Mouse (Mus musculus) cerebellum, adult 2 months (tissue): Measurements from ENCODE around the gene Rfx2. TPM values are rescaled to one million over a fixed set of nuclear protein-coding genes. Genes with fewer than 3 reads are reported as not detected.
A peak's percentile ranks its signal among the peaks of the same experiment; 100 is the strongest.

Experiments used
- DNase-seq, 2 experiments: peaks; one replicate each; pipeline ENCODE4 v3.0.0; 2021
- H3K27ac ChIP-seq: fragments of 200-500 bp; 2 replicates; pipeline ENCODE4 v1.5.1; 2012; ENCODE audit warnings: low read length, control low read depth, inconsistent platforms; ENCODE audit not compliant: insufficient read depth
- H3K27me3 ChIP-seq: fragments of 200-500 bp; 2 replicates; pipeline ENCODE4 v1.6.1; 2012; ENCODE audit warnings: inconsistent platforms, mild to moderate bottlenecking, low read length, moderate library complexity; ENCODE audit not compliant: control insufficient read depth, insufficient read depth
- H3K4me1 ChIP-seq: fragments of 200-500 bp; 2 replicates; pipeline ENCODE4 v1.6.1; 2011; ENCODE audit warnings: low read length; ENCODE audit not compliant: control insufficient read depth, insufficient read depth
- H3K4me3 ChIP-seq: fragments of 200-500 bp; replicated peaks from 2 replicates; pipeline ENCODE3; 2011; ENCODE audit warnings: mild to moderate bottlenecking, low read depth, low read length, control low read depth; ENCODE audit not compliant: insufficient read depth
- CTCF ChIP-seq: fragments of 200-500 bp; IDR thresholded peaks from 2 replicates; pipeline ENCODE4 v1.5.1; 2011; ENCODE audit warnings: low read depth, mild to moderate bottlenecking, control low read depth, low read length, moderate library complexity, borderline replicate concordance; ENCODE audit not compliant: insufficient read depth
- POLR2A ChIP-seq: fragments of 200-500 bp; IDR thresholded peaks from 2 replicates; pipeline ENCODE4 v1.6.1; 2011; ENCODE audit warnings: low read length, control low read depth, borderline replicate concordance; ENCODE audit not compliant: insufficient read depth
- WGBS: fragments of 180-500 bp; shearing (Covaris S2); methylation state at CpG from one replicate; pipeline ENCODE4 v1.1.7; 2018; 5-methylcytosine and 5-hydroxymethylcytosine counted together
- polyA plus RNA-seq: library from polyadenylated mRNA; depleted of rRNA; stranded (reverse); fragments of >200 nt; gene quantifications from 2 replicates; pipeline ENCODE4 v1.2.3, GENCODE M21; 2012

Gene Rfx2
- polyA plus RNA-seq, 1 experiment: 3.1 TPM

DNA sequence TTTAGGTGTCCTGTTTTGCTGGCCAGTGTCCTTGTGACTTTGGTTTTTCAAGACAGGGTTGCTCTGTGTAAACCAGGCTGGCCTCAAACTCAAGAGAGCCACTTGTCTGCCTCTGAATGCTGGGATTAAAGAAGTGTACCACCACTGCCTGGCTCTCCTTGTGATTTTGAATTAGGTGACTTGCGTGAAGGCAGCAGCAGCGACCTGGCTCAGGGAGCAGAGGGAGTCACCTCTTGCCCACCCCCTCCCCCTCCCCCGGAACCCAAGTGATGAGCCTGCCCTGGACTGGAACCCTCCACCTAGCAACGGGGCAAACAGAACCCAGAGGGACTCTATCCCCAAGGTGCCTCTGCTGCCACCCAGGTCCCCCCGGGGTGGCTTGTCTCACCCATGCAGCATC, 60.9 kb downstream of the Rfx2 start, which contains the start of gene Prr22:
Prr22 (plus strand) TSS at position 301 of the 400 bp plus-strand sequence.
- Histone ChIP-seq H3K27ac (no peak within 1 kb of the TSS), H3K27me3 (no peaks in the 10 kb centered on the region), H3K4me1 (peaks cover 3% of the 10 kb centered on the region; the same call in 1 of the 2 replicates), H3K4me3 (no peak within 1 kb of the TSS)
- WGBS: 90% methylated on average over 5 of the region's 5 CpGs
- TF ChIP-seq POLR2A: no peak
- TF ChIP-seq CTCF: no peak
- no peak for DNase-seq

DNA sequence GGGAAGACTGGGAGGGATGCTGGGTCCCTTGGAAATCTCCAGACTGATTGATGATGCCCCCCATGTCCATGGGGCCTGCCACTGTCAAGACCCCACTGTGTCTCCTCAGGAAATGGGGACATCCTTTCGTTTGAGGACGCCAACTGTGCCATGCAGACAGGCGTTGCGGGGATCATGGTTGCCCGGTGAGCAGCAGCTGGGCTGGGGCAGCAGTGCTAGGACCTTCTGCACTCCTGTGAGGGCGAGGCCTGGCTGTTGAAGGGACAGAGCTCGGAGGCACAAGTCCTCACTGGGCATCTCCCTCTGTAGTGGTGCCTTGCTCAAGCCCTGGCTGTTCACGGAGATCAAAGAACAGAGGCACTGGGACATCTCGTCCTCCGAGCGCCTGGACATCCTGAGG, 61.9 kb downstream of the Rfx2 start:
- no peak for DNase-seq
- 91% methylated on average over 11 of the region's 11 CpGs for WGBS
- Histone ChIP-seq H3K4me3 (no peak overlapping the region), H3K27me3 (no peaks in the 10 kb centered on the region), H3K4me1 (peaks cover 3% of the 10 kb centered on the region; the same call in 1 of the 2 replicates), H3K27ac (no peak overlapping the region)
- TF ChIP-seq CTCF (no peak), POLR2A (no peak)

GRCm38 (mm10) chr17:56767531-56768135, 63.2 kb downstream of the Rfx2 start:
- 90% methylated on average over 29 of the region's 29 CpGs for WGBS
- TF ChIP-seq POLR2A (no peak), CTCF (no peak)
- no peak overlapping the region for H3K27ac ChIP-seq
- H3K27me3 ChIP-seq: no peaks in the 10 kb centered on the region
- H3K4me1 ChIP-seq: peaks cover 9% of the 10 kb centered on the region
- no peak overlapping the region for H3K4me3 ChIP-seq
- peak in 1 of 2 experiments; percentile 27 for DNase-seq

- H3K27me3 ChIP-seq: no peaks in the 10 kb centered on the region
- peaks cover 12% of the 10 kb centered on the region for H3K4me1 ChIP-seq
- no peak overlapping the region for H3K27ac ChIP-seq
- DNase-seq: peak in 1 of 2 experiments; percentile 27
- TF ChIP-seq POLR2A (no peak), CTCF (no peak)
- no peak overlapping the region for H3K4me3 ChIP-seq
- 86% methylated on average over 27 of the region's 27 CpGs for WGBS
These were observed 64.0 kb downstream of the Rfx2 start for GRCm38 (mm10) chr17:56766631-56767405.

DNA sequence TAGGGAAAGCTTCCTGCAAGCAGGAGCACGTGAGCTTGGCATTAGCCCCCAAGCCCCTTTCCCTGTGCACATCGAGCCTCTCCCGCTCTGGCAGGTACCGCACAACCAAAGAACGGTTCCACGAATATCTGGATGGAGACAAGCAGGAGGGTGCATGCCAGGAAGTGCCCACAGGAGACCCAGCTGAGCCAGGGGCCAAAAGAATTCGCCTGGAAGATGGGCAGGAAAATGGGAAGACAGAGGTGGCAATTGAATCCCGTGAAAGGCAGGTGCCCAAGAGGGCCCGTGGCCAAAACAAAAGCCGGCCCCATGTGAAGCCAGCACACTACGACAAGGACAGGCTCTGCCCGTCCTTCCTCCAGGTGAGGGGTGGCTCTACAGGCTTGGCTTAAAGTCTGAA, 65.4 kb downstream of the Rfx2 start:
- H3K4me3 ChIP-seq: peak overlapping the region; percentile 96
- 11% methylated on average over 12 of the region's 12 CpGs for WGBS
- H3K27me3 ChIP-seq: no peaks in the 10 kb centered on the region
- H3K4me1 ChIP-seq: peaks cover 15% of the 10 kb centered on the region
- DNase-seq: no peak
- TF ChIP-seq CTCF: no peak
- no peak for TF ChIP-seq POLR2A
- peak overlapping the region; percentile 92; the same call in 1 of the 2 replicates for H3K27ac ChIP-seq

DNA sequence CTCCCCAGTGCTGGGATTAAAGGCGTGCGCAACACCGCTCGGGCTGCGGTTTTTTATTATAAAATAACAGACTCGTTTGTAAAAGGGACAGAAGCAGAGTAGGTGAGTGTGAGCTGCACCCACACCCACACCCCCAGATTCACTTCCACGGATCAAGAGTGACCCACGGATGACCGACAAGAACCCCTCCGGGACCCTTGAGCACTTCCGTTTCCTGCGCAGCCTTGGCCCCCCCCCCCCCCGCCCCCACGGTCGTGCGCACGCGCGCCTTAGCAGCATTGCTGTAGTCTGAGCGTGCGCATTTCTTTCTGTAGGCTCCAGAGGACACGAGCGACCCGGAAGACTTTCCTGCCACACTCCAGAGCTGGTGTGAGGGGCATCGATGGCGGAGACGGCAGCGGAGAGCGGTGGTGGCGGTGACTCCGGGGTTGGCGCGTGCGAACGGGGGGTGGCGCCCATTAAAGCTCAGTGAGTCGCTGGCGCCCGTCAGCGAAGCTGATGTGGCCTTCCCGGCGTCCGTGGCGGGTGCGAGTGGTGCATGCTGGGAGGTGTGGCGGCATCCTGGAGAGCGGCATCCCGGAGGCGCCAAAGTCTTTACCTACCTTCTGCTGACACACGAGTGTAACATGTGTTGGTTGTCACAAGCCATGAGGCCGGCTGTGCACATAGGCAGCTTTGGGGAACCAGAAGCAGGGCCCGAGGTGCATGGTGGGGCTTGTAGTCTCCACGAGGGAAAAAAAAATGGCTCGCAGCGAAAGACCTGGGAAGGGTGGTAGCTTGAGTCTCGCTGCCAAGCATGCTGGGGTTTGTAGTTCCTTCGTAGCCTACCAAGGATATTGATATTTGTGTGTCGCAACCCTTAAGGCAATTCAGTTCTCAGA, 66.1 kb downstream of the Rfx2 start, which contains the start of gene Dus3l:
Dus3l (plus strand) TSS at position 284 of the 881 bp plus-strand sequence.
- H3K4me1 ChIP-seq: peaks cover 15% of the 10 kb centered on the region
- under 1% methylated on average over 58 of the region's 58 CpGs for WGBS
- peak within 1 kb of the TSS; percentile 96 for H3K4me3 ChIP-seq
- peak; percentile 91 to 97 for DNase-seq
- H3K27ac ChIP-seq: peak within 1 kb of the TSS; percentile 92
- TF ChIP-seq CTCF (no peak), POLR2A (peak; percentile 77)
- H3K27me3 ChIP-seq: no peaks in the 10 kb centered on the region

GRCm38 (mm10) chr17:56763741-56764250, 67.0 kb downstream of the Rfx2 start:
- peaks cover 15% of the 10 kb centered on the region for H3K4me1 ChIP-seq
- TF ChIP-seq CTCF (no peak), POLR2A (no peak)
- H3K4me3 ChIP-seq: peak overlapping the region; percentile 96
- peak in 1 of 2 experiments; percentile 33 for DNase-seq
- WGBS: 73% methylated on average over 8 of the region's 8 CpGs
- H3K27ac ChIP-seq: no peak overlapping the region
- H3K27me3 ChIP-seq: no peaks in the 10 kb centered on the region
